Mouse (Mus musculus): ENCODE data around the gene Gdf5.

GRCm38 (mm10) chr2:155959981-155960380 lies 14.8 kb upstream of the Gdf5 start:
- TF ChIP-seq CTCF (IDR thresholded peaks at IDR 0.05; ENCODE audit: control insufficient read depth, insufficient read depth, insufficient replicate concordance, low read depth, low read length) = no peak
- no peak for TF ChIP-seq POLR2A (IDR thresholded peaks at IDR 0.05; ENCODE audit: control insufficient read depth, low read depth, low read length)

Data from testis, adult 2 months (tissue).